Mouse (Mus musculus) E14TG2a.4 (cell line): ENCODE results near the gene Ak4.
A peak's percentile ranks its signal among the peaks of the same experiment; 100 is the strongest.
"Not testable (repeated sequence)": the region's sequence is repeated elsewhere in the genome, so short reads cannot be mapped to it uniquely, and the experiment has no call there.

Experiments
- H3K27me3 ChIP-seq: 2 replicates; pipeline ENCODE4 v1.6.1; 2014; ENCODE audit warnings: low read length, control low read depth; ENCODE audit not compliant: insufficient read depth
- H3K36me3 ChIP-seq: 2 replicates; pipeline ENCODE4 v1.6.1; 2014; ENCODE audit warnings: low read length, control low read depth; ENCODE audit not compliant: insufficient read depth
- H3K4me1 ChIP-seq: replicated peaks from 2 replicates; pipeline ENCODE4 v1.6.1; 2014; ENCODE audit warnings: low read depth, low read length, control low read depth
- H3K4me3 ChIP-seq: replicated peaks from 2 replicates; pipeline ENCODE4 v1.5.1; 2014; ENCODE audit warnings: mild to moderate bottlenecking, low read length
- H3K9me3 ChIP-seq: 2 replicates; pipeline ENCODE4 v1.6.1; 2014; ENCODE audit warnings: low read length, control low read depth
- CTCF ChIP-seq: conservative IDR thresholded peaks from 2 replicates; pipeline ENCODE4 v1.5.1; 2014; ENCODE audit warnings: low read length
- NANOG ChIP-seq: IDR thresholded peaks from 2 replicates; pipeline ENCODE4 v1.6.1; 2014; ENCODE audit warnings: borderline replicate concordance, low read length, mixed read lengths
- POU5F1 ChIP-seq: IDR thresholded peaks from 2 replicates; pipeline ENCODE4 v1.6.1; 2014; ENCODE audit warnings: low read length, borderline replicate concordance

The Ak4 gene

DNA sequence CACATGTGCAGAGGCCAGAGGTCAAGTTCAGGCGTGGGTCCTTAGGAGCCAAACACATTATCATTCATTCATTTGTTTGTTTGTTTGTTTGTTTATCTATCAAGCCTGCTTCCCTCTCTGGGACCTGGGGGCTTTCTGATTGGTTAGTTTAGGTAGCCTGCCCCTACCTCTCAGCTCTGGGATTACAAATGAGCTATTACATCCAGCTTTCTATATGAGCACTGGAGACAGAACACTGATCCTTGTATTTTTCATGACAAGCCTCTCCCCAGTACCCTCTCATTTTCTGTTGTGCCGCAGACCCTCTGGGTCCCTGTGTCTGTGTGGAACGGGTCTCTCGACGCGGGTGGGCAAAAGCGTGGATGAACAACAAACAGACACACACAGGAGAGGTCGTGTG lies 30.8 kb upstream of the Ak4 start:
- H3K4me1 ChIP-seq: peaks cover 60% of the 10 kb centered on the region
- H3K27me3 ChIP-seq: no peaks in the 10 kb centered on the region
- peak overlapping the region; percentile 20; the same call in 1 of the 2 replicates for H3K4me3 ChIP-seq
- no peaks in the 10 kb centered on the region for H3K36me3 ChIP-seq
- no peaks in the 10 kb centered on the region for H3K9me3 ChIP-seq
- TF ChIP-seq POU5F1 (no peak), NANOG (no peak), CTCF (no peak)

DNA sequence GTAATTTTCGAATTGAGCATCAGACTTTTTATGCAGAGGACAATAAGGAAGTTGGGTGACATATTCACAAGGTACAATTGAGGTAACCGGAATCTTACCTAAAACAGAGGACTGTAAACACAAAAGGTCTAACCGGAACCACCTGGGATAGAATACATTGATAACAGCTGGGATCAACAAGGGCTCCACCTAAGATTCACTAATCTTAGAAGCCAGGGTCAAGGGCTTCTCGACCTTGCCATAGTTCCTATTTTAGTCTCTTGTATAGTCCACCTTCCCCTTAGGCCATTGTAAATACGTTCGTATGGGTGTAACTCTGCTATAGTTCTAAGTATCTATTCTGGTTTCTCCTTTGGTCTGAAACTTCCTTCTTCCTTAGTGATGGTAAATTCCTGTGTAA lies 30.4 kb upstream of the Ak4 start:
- H3K9me3 ChIP-seq, H3K36me3 ChIP-seq, H3K27me3 ChIP-seq: not testable (repeated sequence)
- 0 out of 2 replicates have a peak overlapping the region, but pooled peaks have one; percentile 20 for H3K4me3 ChIP-seq
- peak; percentile 20; the same call in 1 of the 2 replicates for TF ChIP-seq NANOG
- H3K4me1 ChIP-seq: peaks cover 64% of the 10 kb centered on the region

DNA sequence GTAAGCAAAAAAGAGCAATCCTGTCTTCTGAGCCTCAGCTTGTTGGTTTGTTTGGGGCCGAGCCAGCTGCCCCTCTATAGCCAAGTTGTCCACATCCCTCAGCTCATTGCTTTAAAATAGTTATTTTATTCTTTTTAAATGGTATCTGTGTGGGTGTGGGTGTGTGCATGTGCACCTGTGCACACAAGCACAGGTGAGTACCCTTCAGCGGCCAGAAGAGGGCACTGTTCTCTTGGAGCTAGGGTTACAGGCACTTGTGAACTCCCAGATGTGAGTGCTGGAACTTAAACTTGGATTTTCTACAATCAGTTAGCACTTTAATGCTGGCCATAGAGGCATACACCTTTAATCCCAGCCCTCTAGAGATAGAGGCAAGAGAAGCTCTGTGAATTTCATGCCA lies 26.8 kb upstream of the Ak4 start:
- no peaks in the 10 kb centered on the region for H3K36me3 ChIP-seq
- H3K27me3 ChIP-seq: no peaks in the 10 kb centered on the region
- no peak overlapping the region for H3K4me3 ChIP-seq
- H3K4me1 ChIP-seq: peaks cover 56% of the 10 kb centered on the region
- TF ChIP-seq CTCF: peak; percentile 78
- TF ChIP-seq POU5F1: no peak
- no peak for TF ChIP-seq NANOG
- H3K9me3 ChIP-seq: no peaks in the 10 kb centered on the region

DNA sequence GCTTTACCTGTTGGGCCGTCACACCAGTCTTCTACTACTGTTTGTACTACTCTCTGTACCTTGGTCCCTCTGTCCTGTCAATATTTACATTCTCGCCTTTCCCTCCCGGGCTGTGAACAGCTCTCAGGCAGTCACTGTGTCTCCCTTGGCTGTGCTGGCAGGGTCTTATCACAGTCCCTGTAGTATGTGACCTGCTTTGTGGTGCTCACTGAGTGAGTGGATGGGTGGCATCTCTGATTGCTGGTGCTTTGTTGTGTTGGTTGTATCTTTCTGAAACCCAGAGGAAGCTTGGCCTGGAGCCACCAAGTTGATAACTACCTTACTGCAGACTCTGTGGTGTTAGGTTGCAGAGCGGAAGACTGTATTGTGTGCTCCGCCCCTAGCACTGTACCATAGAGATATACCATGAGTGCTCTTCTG lies 25.8 kb upstream of the Ak4 start:
- H3K4me3 ChIP-seq: no peak overlapping the region
- no peak for TF ChIP-seq CTCF
- no peak for TF ChIP-seq POU5F1
- no peak for TF ChIP-seq NANOG
- H3K36me3 ChIP-seq: no peaks in the 10 kb centered on the region
- peaks cover 45% of the 10 kb centered on the region for H3K4me1 ChIP-seq
- no peaks in the 10 kb centered on the region for H3K9me3 ChIP-seq
- no peaks in the 10 kb centered on the region for H3K27me3 ChIP-seq

DNA sequence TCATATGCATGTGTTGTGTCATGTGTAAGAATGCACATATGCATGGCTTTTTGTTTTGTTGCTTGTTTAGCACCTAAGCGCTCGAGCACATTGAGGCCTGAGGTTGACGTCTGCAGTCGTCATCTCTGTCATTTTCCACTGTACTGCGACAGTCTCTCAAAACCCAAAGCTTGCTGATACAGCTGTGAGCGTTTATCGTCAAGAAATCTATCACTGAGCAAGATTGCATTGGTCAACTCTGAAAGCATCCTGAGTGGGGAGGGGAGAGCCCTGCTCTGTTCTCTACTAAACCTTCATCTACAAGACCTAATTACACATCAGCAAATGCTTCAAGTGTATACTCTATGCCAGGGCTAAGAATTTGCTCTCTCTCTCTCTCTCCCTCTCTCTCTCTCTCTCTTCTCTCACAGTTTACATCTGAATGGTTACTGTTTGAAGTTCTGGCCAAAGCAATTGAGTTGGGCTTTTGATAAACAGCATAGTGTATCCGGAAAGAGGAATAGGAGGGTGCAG lies 24.0 kb upstream of the Ak4 start:
- Histone ChIP-seq H3K9me3 (no peaks in the 10 kb centered on the region), H3K27me3 (no peaks in the 10 kb centered on the region), H3K4me3 (no peak overlapping the region), H3K36me3 (no peaks in the 10 kb centered on the region), H3K4me1 (peaks cover 33% of the 10 kb centered on the region)
- TF ChIP-seq CTCF: no peak
- no peak for TF ChIP-seq POU5F1
- TF ChIP-seq NANOG: no peak

DNA sequence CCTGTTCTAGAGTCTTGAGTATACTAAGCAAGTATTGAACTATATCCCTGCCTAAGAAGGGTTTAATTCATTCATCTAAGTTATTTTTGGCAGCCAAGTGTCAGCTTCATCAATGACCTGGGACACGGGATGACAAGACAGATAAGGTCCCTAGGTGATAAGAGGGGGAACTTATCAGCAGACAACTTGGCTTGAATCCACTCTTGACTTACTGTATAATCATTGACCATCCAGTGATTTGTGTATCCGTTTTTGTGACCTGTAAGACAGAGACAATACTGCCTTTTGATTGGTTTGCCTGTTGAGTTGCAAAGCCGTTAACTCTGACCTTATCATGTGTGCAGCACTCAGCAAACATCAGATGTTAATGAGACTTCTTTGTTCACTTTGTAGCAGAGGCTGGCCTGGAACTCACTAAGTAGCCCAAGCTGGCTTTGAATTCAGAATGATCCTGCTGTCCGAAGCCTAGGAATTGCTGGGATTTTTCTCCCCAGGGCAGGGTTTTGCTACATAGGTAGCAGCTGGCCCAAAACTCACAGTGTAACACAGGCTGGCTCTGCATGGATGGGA lies 19.0 kb upstream of the Ak4 start:
- no peaks in the 10 kb centered on the region for H3K36me3 ChIP-seq
- peaks cover 10% of the 10 kb centered on the region for H3K9me3 ChIP-seq
- 0 out of 2 replicates have a peak, but pooled peaks cover 6% of the 10 kb centered on the region for H3K4me1 ChIP-seq
- TF ChIP-seq NANOG: peak; percentile 55; the same call in 1 of the 2 replicates
- TF ChIP-seq CTCF: no peak
- H3K4me3 ChIP-seq: no peak overlapping the region
- no peaks in the 10 kb centered on the region for H3K27me3 ChIP-seq

DNA sequence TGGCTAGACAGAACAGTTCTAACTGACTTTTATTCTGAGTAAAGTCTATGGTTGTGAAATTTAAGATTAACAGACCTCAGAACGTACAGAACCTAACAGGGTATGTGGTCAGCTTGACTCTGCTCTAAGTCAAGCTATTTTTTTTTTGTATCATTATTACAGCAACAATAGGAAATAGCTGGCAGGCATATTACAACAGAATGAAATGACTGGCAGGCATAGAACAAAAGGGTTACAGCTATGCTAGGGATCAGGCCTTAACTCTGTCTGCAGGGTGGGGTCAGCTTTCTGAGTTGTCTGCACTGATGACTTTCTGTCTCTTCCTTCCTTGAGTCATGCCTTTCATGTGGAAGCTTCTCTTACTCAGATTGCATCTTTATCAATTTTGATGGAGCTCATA lies 17.1 kb upstream of the Ak4 start:
- Histone ChIP-seq H3K4me3 (no peak overlapping the region), H3K27me3 (no peaks in the 10 kb centered on the region), H3K4me1 (0 out of 2 replicates have a peak, but pooled peaks cover 6% of the 10 kb centered on the region), H3K9me3 (peaks cover 10% of the 10 kb centered on the region), H3K36me3 (no peaks in the 10 kb centered on the region)
- no peak for TF ChIP-seq POU5F1
- no peak for TF ChIP-seq NANOG
- TF ChIP-seq CTCF: no peak

DNA sequence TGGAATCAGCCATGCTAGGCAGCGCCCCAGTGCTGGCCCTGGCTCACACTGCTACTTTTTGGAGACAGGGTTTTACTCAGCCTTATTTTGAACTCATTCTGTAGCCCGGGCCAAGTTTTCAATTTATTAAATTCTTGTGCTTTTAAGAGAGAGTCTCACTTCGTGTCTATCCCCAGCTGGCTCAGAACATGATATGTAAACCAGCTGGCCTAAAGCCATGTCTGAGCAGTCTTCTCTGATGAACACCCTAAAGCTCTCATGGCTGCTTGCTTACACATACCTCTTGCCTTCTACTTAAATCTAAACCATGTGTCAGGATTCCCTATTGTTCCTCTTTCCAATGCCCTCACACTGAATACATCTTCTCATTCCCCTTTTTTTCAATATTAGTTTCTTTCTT lies 14.2 kb upstream of the Ak4 start:
- Histone ChIP-seq H3K4me1 (0 out of 2 replicates have a peak, but pooled peaks cover 6% of the 10 kb centered on the region), H3K36me3 (no peaks in the 10 kb centered on the region), H3K4me3 (no peak overlapping the region), H3K27me3 (no peaks in the 10 kb centered on the region), H3K9me3 (peaks cover 10% of the 10 kb centered on the region)
- TF ChIP-seq CTCF (no peak), POU5F1 (no peak), NANOG (no peak)
